Mouse (Mus musculus) cerebellum, adult 2 months (tissue): ENCODE measurements around the gene Prkag2. TPM values are rescaled to one million over a fixed set of nuclear protein-coding genes. Genes with fewer than 3 reads are reported as not detected.
"Not testable (repeated sequence)": the region's sequence is repeated elsewhere in the genome, so short reads cannot be mapped to it uniquely, and the experiment has no call there.

ENCODE experiments used
- DNase-seq, 2 experiments: peaks; one replicate each; pipeline ENCODE4 v3.0.0; 2021
- H3K27ac ChIP-seq: fragments of 200-500 bp; 2 replicates; pipeline ENCODE4 v1.5.1; 2012; ENCODE audit warnings: low read length, control low read depth, inconsistent platforms; ENCODE audit not compliant: insufficient read depth
- H3K27me3 ChIP-seq: fragments of 200-500 bp; 2 replicates; pipeline ENCODE4 v1.6.1; 2012; ENCODE audit warnings: inconsistent platforms, mild to moderate bottlenecking, low read length, moderate library complexity; ENCODE audit not compliant: control insufficient read depth, insufficient read depth
- H3K4me1 ChIP-seq: fragments of 200-500 bp; 2 replicates; pipeline ENCODE4 v1.6.1; 2011; ENCODE audit warnings: low read length; ENCODE audit not compliant: control insufficient read depth, insufficient read depth
- H3K4me3 ChIP-seq: fragments of 200-500 bp; replicated peaks from 2 replicates; pipeline ENCODE3; 2011; ENCODE audit warnings: mild to moderate bottlenecking, low read depth, low read length, control low read depth; ENCODE audit not compliant: insufficient read depth
- CTCF ChIP-seq: fragments of 200-500 bp; IDR thresholded peaks from 2 replicates; pipeline ENCODE4 v1.5.1; 2011; ENCODE audit warnings: low read depth, mild to moderate bottlenecking, control low read depth, low read length, moderate library complexity, borderline replicate concordance; ENCODE audit not compliant: insufficient read depth
- POLR2A ChIP-seq: fragments of 200-500 bp; IDR thresholded peaks from 2 replicates; pipeline ENCODE4 v1.6.1; 2011; ENCODE audit warnings: low read length, control low read depth, borderline replicate concordance; ENCODE audit not compliant: insufficient read depth
- WGBS: fragments of 180-500 bp; shearing (Covaris S2); methylation state at CpG from one replicate; pipeline ENCODE4 v1.1.7; 2018; 5-methylcytosine and 5-hydroxymethylcytosine counted together
- polyA plus RNA-seq: library from polyadenylated mRNA; depleted of rRNA; stranded (reverse); fragments of >200 nt; gene quantifications from 2 replicates; pipeline ENCODE4 v1.2.3, GENCODE M21; 2012

The Prkag2 gene
- polyA plus RNA-seq, 1 experiment = 92.0 TPM

DNA sequence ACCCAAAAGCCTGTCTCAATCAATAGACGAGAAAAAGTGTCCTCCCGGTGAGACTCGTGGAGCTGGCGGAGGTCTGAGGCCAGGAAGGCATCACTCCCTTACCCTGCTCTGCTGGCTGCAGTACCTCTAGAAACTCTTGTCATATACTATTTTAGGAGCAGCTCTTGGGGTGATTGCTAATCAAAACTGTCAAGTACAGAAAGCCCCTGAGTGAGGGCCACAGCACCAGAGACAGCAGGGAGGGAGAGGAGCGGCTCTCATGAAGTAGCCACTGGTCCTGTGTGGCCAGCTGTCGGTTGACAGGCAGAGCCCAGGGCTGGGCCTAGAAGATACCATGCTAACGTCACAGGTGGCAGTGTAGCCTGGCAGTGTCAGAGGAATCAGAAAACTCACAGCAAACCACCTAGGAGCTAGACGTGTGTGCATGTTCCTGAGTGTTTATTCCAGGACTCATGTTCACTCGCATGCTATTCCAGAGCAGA is 239.0 kb downstream of the Prkag2 start:
- no peak overlapping the region for H3K4me3 ChIP-seq
- DNase-seq = no peak
- H3K27me3 ChIP-seq = no peaks in the 10 kb centered on the region
- TF ChIP-seq POLR2A = no peak
- TF ChIP-seq CTCF = no peak
- peak overlapping the region; percentile 75 for H3K27ac ChIP-seq
- peaks cover 16% of the 10 kb centered on the region for H3K4me1 ChIP-seq
- WGBS = 51% methylated on average over 9 of the region's 9 CpGs

- peaks cover 16% of the 10 kb centered on the region for H3K4me1 ChIP-seq
- H3K4me3 ChIP-seq = no peak overlapping the region
- TF ChIP-seq POLR2A (no peak), CTCF (no peak)
- no peaks in the 10 kb centered on the region for H3K27me3 ChIP-seq
- H3K27ac ChIP-seq = peak overlapping the region; percentile 75
- peak; percentile 92 to 97 for DNase-seq
- WGBS = 12% methylated on average over 13 of the region's 13 CpGs
Measured at GRCm38 (mm10) chr5:24860635-24861448, 239.6 kb downstream of the Prkag2 start.

DNA sequence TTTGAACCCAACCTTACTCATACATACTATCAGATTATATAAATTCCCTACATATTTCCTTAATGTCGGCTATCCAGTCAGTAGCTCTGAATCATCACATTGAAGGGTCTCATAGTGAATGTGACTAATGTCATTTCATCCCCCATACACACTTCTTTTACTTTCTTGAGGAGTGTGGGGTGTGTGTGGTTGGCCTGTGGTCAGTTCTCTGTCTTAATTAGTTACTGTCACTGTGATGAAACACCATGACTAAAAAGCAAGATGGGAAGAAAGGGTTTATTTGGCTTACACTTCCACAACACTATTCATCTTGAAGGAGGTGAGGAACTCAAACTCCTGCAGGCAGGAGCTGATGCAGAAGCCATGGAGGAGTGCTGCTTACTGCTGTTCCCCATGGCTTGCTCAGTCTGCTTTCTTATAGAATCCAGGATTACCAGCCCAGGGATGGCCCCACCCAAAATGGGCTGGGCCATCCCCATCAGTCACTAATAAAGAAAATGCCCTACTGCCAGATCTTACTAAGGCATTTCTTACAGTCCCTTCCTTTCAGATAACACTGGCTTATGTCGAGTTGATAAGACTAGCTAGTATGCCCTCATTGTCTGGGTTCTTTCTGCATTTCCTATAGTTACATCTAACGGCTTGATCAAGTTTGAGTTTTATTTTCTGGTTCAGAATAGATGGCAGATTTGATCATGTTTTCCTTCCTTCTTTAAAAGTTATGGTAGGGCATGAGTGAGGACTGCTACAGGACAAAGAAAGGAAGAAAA is 240.5 kb downstream of the Prkag2 start:
- Histone ChIP-seq H3K4me1 (peaks cover 16% of the 10 kb centered on the region), H3K27me3 (no peaks in the 10 kb centered on the region), H3K4me3 (no peak overlapping the region), H3K27ac (peak overlapping the region; percentile 41; the same call in 1 of the 2 replicates)
- TF ChIP-seq POLR2A (no peak), CTCF (no peak)
- DNase-seq = no peak
- 52% methylated on average over 3 of the region's 3 CpGs for WGBS

- Histone ChIP-seq H3K27me3 (no peaks in the 10 kb centered on the region), H3K4me1 (peaks cover 2% of the 10 kb centered on the region; the same call in 1 of the 2 replicates), H3K4me3 (no peak overlapping the region), H3K27ac (no peak overlapping the region)
- TF ChIP-seq POLR2A (no peak), CTCF (no peak)
- DNase-seq = no peak
- WGBS = 86% methylated on average over 3 of the region's 3 CpGs
Measured at GRCm38 (mm10) chr5:24854827-24855600, 245.4 kb downstream of the Prkag2 start.

GRCm38 (mm10) chr5:24854256-24854655 is 246.2 kb downstream of the Prkag2 start:
- Histone ChIP-seq H3K27ac (no peak overlapping the region), H3K4me1 (no peaks in the 10 kb centered on the region), H3K4me3 (no peak overlapping the region), H3K27me3 (no peaks in the 10 kb centered on the region)
- DNase-seq = no peak
- WGBS = 64% methylated on average over 3 of the region's 3 CpGs
- TF ChIP-seq CTCF = no peak
- no peak for TF ChIP-seq POLR2A

DNA sequence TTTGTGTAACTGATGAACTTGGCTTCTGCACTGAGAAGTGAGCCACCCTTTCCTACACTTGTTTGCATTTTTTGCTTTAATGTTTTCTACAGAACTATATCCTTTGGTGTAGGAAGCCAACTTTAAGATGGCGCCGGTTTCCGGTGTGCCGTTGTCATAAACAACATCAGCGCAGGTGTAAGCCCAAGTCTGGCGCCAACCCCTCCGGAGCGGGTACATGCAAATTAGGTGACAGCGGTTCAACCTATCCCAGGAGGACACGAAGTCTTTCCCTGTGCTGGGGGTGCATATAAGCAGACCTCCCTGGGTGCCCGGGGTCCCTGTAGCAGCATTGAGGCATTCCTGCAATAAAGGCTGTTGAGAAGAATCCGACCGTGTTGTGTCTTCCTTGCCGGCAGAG is 252.2 kb downstream of the Prkag2 start:
- DNase-seq, H3K27ac ChIP-seq, H3K27me3 ChIP-seq, H3K4me1 ChIP-seq, H3K4me3 ChIP-seq: not testable (repeated sequence)
- 89% methylated on average over 14 of the region's 14 CpGs for WGBS

DNA sequence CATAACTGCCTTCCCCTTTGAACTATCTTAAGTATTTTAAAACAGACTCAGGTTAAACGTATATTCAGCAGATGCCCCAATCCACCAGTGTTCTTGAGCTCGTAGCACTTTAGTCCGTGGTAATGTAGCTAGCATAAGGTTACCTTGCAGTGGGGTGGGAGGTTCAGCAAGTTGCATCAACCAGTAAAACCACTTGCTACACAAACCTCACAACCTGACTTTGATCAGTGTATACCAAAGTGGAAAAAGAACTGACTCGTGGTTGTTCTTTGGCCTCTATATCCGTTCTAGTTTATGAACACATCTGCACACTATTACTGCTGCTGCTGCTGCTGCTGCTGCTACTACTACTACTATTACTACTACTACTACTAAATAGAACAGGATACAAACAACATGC is 256.6 kb downstream of the Prkag2 start:
- Histone ChIP-seq H3K4me1 (peaks cover 3% of the 10 kb centered on the region; the same call in 1 of the 2 replicates), H3K27ac (no peak overlapping the region), H3K27me3 (no peaks in the 10 kb centered on the region), H3K4me3 (no peak overlapping the region)
- DNase-seq = no peak
- TF ChIP-seq POLR2A = no peak
- TF ChIP-seq CTCF = no peak
- 94% methylated on average over 5 of the region's 5 CpGs for WGBS

- Histone ChIP-seq H3K27ac (peak overlapping the region; percentile 67), H3K27me3 (no peaks in the 10 kb centered on the region), H3K4me3 (peak overlapping the region; percentile 42), H3K4me1 (peaks cover 5% of the 10 kb centered on the region; the same call in 1 of the 2 replicates)
- DNase-seq = no peak
- TF ChIP-seq CTCF = no peak
- TF ChIP-seq POLR2A = no peak
- 1% methylated on average over 21 of the region's 21 CpGs for WGBS
Measured at GRCm38 (mm10) chr5:24843103-24843475, 257.4 kb downstream of the Prkag2 start.
